Mouse (Mus musculus) mesoderm, embryonic 11.5 days (tissue): ENCODE results near the gene Nodal.
A peak's percentile ranks its signal among the peaks of the same experiment; 100 is the strongest.

Experiments used
- DNase-seq: peaks from one replicate; pipeline ENCODE4 v3.0.0-alpha.2; 2012; ENCODE audit warnings: low read depth, low spot score

Gene Nodal

DNA sequence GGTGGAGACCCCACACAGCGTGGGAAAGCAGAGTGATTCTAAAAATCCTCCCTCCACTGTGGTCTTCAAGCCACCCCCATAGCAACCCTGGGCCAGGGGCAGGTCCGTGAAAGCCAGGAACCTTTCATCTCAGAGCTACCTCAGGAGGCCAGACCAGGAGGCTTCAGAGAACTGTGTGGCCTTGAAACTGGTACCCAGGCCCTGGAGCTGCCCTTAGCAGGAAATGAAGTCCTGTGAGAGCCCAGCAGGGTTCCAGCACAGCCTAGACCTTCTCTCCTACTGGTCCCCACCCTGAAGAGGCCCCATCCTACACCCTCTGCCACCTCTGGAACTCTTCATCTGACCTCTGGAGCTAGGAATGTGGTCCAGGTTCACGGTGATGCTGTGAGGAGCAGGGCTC lies 19.6 kb upstream of the Nodal start:
- DNase-seq: no peak

- peak; percentile 87 for DNase-seq
These were observed 18.5 kb upstream of the Nodal start for GRCm38 (mm10) chr10:61399156-61399734.

DNA sequence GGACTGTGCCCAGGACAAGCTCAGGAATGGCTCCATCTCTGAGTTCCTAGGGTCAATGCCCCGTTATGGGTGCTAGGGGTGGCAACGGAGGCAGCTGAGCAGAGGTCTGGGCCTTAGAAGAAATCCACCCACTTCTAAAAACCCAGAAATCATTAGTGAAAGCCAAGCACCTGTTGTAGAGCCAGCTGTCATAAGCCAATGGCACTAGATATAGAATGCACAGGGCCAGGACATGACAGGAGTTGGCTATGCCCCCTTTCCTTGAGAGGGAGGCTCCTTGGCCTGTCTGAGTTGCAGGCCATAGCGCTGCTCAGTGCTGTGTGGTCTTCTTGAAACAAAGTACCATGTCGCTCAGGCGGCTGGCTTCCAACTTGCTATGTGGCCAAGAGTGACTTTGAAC lies 17.4 kb upstream of the Nodal start:
- DNase-seq: no peak

DNA sequence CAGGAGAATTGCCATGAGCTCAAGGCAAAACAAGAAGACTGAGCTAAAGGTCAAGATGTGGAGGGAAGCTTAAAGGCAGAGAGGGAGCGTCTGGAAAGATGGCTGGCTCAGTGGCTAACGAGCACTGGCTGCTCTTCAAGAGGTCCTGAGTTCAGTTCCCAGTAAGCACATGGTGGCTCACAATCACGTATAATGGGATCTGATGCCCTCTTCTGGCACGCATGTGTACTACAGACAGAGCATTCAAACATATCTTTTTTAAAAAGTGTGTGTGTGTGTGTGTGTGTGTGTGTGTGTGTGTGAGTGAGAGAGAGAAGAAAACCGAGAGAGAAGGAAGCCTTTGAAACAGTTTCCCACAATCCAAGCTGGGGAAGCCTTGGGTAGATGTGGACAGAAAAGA lies 15.3 kb upstream of the Nodal start:
- DNase-seq: no peak

GRCm38 (mm10) chr10:61402911-61403310 lies 14.9 kb upstream of the Nodal start:
- DNase-seq: no peak

- DNase-seq: no peak
These were observed 11.8 kb upstream of the Nodal start for GRCm38 (mm10) chr10:61405958-61406357.

- DNase-seq: no peak
These were observed 8.0 kb upstream of the Nodal start for GRCm38 (mm10) chr10:61409776-61410175.

- DNase-seq: no peak
These were observed 7.6 kb upstream of the Nodal start for GRCm38 (mm10) chr10:61410193-61410592.

- DNase-seq: no peak
These were observed 4.7 kb upstream of the Nodal start for GRCm38 (mm10) chr10:61412910-61413625.

- DNase-seq: no peak
These were observed 2.5 kb upstream of the Nodal start for GRCm38 (mm10) chr10:61415240-61415639.

DNA sequence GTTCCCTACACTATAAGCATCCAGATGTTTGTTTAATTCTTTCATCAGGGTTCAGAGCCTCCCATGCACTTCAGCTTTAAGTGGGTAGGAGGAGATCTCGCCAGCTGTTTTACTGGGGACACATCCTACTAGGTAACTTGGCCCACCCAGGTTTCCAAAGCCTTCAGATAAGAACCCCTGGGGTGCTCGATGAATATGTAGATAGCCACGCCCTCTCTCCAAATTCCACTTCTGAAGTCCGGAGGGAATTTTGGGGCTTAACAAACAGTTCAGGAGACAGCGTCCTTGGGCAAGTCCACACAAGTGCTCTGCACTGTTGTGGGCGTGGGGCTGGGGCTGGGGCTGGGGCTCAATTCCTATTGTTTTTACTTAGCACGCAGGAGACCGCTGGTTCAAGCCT lies 1.9 kb upstream of the Nodal start:
- DNase-seq: no peak

DNA sequence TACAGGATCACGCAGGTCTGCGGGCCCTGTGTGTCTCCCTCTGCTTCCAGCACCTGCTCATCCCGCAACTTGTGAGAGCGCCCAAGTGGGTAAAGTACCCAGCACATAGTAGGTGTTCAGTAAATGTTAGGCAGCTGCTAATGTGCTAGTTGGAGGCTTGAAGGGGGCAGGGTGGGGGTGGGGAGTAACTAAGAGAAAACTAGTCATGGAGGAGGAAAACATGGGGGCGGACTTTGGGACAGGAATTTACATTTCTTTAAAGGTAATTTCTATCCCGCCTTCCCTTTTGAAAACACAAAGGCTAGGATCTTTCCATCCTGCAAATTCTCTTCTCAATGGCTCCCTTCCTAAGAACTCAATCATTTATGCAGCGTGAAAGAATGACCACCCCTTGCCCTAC lies 1.2 kb upstream of the Nodal start:
- no peak for DNase-seq

DNA sequence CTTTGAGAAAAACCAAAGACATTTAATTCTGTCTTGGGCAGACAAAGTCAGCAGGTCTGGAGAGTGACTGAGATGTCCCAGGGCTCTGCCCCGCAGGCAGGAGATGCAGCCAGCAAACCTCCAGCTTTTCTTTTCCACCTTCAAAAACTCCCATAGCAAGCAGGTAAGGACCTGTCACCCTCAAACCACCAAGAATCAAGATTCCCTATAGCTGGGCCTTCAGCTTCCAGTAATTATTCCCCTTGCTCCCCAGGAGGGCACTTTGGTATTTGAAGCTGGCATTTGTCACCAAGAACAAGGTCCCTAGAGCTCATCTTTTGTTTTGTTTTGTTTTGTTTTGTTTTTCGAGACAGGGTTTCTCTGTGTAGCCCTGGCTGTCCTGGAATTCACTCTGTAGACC lies 726 bp upstream of the Nodal start:
- no peak for DNase-seq

GRCm38 (mm10) chr10:61418131-61418900 lies 544 bp downstream of the Nodal start:
- DNase-seq: peak; percentile 38

- DNase-seq: no peak
These were observed 1.4 kb downstream of the Nodal start for GRCm38 (mm10) chr10:61419146-61419545.

- DNase-seq: no peak
These were observed 2.2 kb downstream of the Nodal start for GRCm38 (mm10) chr10:61420011-61420410.

GRCm38 (mm10) chr10:61422861-61423260 lies 5.1 kb downstream of the Nodal start:
- DNase-seq: no peak

DNA sequence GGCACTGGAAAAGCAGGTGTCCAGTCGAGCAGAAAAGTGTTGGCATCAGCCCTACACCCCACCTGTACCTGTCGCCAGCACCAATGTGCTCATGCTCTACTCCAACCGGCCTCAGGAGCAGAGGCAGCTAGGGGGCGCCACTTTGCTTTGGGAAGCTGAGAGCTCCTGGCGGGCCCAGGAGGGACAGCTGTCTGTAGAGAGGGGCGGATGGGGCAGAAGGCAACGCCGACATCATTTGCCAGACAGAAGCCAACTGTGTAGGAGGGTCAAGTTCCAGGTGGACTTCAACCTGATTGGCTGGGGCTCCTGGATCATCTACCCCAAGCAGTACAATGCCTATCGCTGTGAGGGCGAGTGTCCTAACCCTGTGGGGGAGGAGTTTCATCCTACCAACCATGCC lies 5.5 kb downstream of the Nodal start:
- no peak for DNase-seq

DNA sequence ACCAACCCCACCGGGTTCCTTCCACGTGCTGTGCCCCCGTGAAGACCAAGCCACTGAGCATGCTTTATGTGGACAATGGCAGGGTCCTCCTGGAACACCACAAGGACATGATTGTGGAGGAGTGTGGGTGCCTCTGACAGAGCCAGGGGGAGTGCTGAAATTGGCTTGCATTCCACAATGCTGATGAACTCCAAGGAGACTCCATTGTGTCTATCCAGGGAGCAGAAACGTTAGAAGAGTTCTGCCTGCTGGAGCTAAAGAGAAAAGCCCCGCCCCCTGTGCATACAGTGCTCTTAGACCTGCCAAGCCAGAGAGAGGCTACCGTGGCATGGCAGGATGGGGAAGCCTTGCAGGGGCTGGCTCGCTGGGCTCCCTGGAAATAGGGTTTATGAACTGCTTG lies 6.7 kb downstream of the Nodal start:
- no peak for DNase-seq

DNA sequence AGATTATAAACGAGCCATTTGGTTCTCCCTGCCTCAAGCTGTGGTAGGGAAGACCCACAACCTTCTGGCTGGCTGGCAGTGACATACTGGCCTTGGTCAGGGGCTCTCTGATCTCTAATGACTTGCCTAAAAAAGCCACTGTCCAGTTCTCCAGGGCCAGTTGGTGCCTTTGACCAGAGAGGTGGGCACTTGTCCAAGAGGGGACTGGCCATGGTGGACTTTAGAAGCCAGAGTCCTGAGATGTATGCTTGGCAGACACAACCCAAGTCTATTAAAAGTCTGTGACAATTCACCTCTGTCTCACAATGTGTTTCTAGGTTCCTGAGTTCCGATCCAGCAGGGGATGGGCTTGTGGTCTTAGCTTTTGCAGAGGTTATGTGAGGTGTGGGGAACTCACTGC lies 7.3 kb downstream of the Nodal start:
- DNase-seq: no peak

DNA sequence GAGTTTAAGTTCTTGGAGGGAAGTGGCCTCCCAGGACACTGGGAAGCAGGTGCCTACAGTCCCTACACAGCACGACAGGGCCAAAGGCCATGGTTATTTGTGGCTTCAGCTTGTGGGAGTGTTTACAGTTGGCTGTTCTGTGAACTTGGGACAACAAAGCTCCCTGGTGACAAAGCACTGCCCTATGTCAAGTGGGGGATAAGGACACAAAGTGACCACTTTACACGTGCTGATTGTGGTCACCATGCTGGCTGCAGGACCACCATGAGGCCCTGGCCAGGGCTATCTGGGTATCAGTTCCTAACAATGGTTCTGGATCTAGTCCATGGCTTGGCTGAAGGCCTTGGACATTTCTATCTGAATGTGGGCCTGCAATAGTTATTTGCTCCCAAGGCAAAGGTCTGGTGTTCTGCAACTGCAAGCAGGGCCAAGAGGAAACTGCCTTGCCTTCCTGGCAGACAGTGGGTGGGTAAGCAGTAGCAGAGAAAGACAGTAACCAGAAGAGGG lies 8.5 kb downstream of the Nodal start:
- no peak for DNase-seq

DNA sequence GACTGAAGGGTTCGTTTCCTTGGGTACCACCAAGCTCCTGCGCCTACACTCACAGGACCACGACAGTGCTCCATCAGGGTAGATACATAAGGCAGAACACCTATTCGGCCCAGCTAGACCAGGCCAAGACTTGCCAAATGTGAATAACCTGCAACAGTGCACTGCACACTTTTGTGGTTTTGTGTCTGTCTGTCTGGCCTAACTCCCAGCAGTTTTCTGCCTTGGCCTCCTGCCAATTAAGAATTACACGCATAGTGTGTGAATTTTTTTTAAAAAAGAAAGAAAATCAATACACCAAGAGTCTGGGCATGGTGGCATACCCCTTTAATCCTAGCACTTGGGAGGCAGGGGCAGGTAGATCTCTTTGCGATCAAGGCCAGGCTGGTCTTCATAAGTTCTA lies 10.2 kb downstream of the Nodal start:
- DNase-seq: no peak

GRCm38 (mm10) chr10:61428416-61428815 lies 10.6 kb downstream of the Nodal start:
- DNase-seq: no peak
